Comparison of ENCODE assay signal across 11 mouse cellular contexts in the genomic region with DNA sequence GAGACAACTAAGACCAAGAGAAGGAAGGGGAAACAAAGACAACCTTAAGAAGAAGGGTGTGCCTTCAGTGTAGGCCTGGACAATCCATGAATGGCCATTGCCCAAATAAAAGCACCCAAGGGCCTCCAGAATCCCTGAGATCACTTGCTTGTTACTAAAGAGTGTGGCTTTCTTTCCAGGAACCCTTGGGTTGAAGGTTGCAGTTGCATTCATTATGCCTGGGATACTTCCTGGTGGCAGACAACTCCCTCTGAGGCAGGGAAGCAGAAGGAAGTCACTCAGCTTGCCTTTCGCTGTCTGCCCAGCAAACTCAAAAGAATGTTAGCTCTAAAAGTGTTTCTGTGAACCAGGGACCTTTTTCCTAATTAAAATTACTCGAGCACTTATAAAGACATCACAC.
DNase-seq lines count a peak whose midpoint lies in the region; ATAC-seq and TF ChIP-seq lines count a peak whose summit lies in the region.
"Had no signal": no experiment of that assay in that cellular context is flagged by ENCODE, and none has a peak within 500 bp of the region (broad histone marks: within the 10 kb centered on the region; RNA-seq: fewer than 3 reads in every experiment).

No protein-coding gene starts in this region.

- peak overlapping the region; percentile 86 for H3K27ac ChIP-seq in heart, postnatal 0 days (ENCODE audit: low read depth)
- peak overlapping the region; percentile 58 for H3K27ac ChIP-seq in forebrain, embryonic 10.5 days
- peak overlapping the region; percentile 68 for H3K27ac ChIP-seq in hindbrain, embryonic 14.5 days
- peak overlapping the region; percentile 59 for H3K27ac ChIP-seq in midbrain, postnatal 0 days (ENCODE audit: low read depth, low read length)
- H3K27ac ChIP-seq in embryonic facial prominence, embryonic 10.5 days (replicated peaks): no peak overlapping the region
- H3K27ac ChIP-seq: liver, embryonic 14.5 days; macrophage had no signal

- WGBS in heart, postnatal 0 days: 77% methylated on average over 2 of the region's 2 CpGs
- 67% methylated on average over 2 of the region's 2 CpGs for WGBS in forebrain, embryonic 10.5 days
- 26% methylated on average over 2 of the region's 2 CpGs for WGBS in hindbrain, embryonic 14.5 days
- WGBS in midbrain, postnatal 0 days: 42% methylated on average over 2 of the region's 2 CpGs
- 66% methylated on average over 2 of the region's 2 CpGs for WGBS in embryonic facial prominence, embryonic 10.5 days

- no peak for TF ChIP-seq EP300 in heart, postnatal 0 days (IDR thresholded peaks at IDR 0.05; ENCODE audit: low read depth)

- 0 out of 2 replicates have a peak overlapping the region, but pooled peaks have one; percentile 3 for H3K9ac ChIP-seq in heart, postnatal 0 days (replicated peaks; ENCODE audit: low read depth, low read length)
- H3K9ac ChIP-seq in hindbrain, embryonic 14.5 days: no peak overlapping the region
- no peak overlapping the region for H3K9ac ChIP-seq in midbrain, postnatal 0 days (replicated peaks; ENCODE audit: low read length, poor library complexity, severe bottlenecking)
- H3K9ac ChIP-seq: liver, embryonic 14.5 days had no signal

- H3K4me2 ChIP-seq in heart, postnatal 0 days (ENCODE audit: low read depth, low read length): no peak overlapping the region
- no peak overlapping the region for H3K4me2 ChIP-seq in hindbrain, embryonic 14.5 days (replicated peaks)
- H3K4me2 ChIP-seq in midbrain, postnatal 0 days (ENCODE audit: low read depth, low read length, poor library complexity, severe bottlenecking): no peak overlapping the region

- peaks cover 31% of the 10 kb centered on the region for H3K4me1 ChIP-seq in heart, postnatal 0 days (ENCODE audit: control insufficient read depth, insufficient read depth)
- H3K4me1 ChIP-seq in forebrain, embryonic 10.5 days: peaks cover 28% of the 10 kb centered on the region
- H3K4me1 ChIP-seq in hindbrain, embryonic 14.5 days (replicated peaks; ENCODE audit: control insufficient read depth, insufficient read depth, low read length): peaks cover 10% of the 10 kb centered on the region; the same call in 1 of the 2 replicates
- H3K4me1 ChIP-seq in midbrain, postnatal 0 days (ENCODE audit: insufficient read depth, low read length): peaks cover 6% of the 10 kb centered on the region; the same call in 1 of the 2 replicates
- peaks cover 11% of the 10 kb centered on the region; the same call in 1 of the 2 replicates for H3K4me1 ChIP-seq in embryonic facial prominence, embryonic 10.5 days

- H3K27me3 ChIP-seq in heart, postnatal 0 days (ENCODE audit: control insufficient read depth, insufficient read depth, low read length): no peaks in the 10 kb centered on the region
- H3K27me3 ChIP-seq in forebrain, embryonic 10.5 days (ENCODE audit: poor library complexity, severe bottlenecking): no peaks in the 10 kb centered on the region
- no peaks in the 10 kb centered on the region for H3K27me3 ChIP-seq in hindbrain, embryonic 14.5 days (ENCODE audit: control insufficient read depth, insufficient read depth, low read length)
- no peaks in the 10 kb centered on the region for H3K27me3 ChIP-seq in midbrain, postnatal 0 days (ENCODE audit: insufficient read depth, low read length)
- no peaks in the 10 kb centered on the region for H3K27me3 ChIP-seq in embryonic facial prominence, embryonic 10.5 days (replicated peaks; ENCODE audit: low read depth, poor library complexity, severe bottlenecking)

- no peak for ATAC-seq in heart, postnatal 0 days (ENCODE audit: insufficient read depth, low read depth)
- no peak for ATAC-seq in hindbrain, embryonic 14.5 days (ENCODE audit: low FRiP score)
- ATAC-seq in midbrain, postnatal 0 days (ENCODE audit: low FRiP score): no peak

- H3K9me3 ChIP-seq in heart, postnatal 0 days (replicated peaks; ENCODE audit: control insufficient read depth, low read length): no peaks in the 10 kb centered on the region
- H3K9me3 ChIP-seq in forebrain, embryonic 10.5 days: no peaks in the 10 kb centered on the region
- H3K9me3 ChIP-seq in hindbrain, embryonic 14.5 days (ENCODE audit: control insufficient read depth, low read length): no peaks in the 10 kb centered on the region
- H3K9me3 ChIP-seq in midbrain, postnatal 0 days (ENCODE audit: low read length): no peaks in the 10 kb centered on the region
- H3K9me3 ChIP-seq in embryonic facial prominence, embryonic 10.5 days: no peaks in the 10 kb centered on the region

- no peak for TF ChIP-seq CTCF in heart, postnatal 0 days (IDR thresholded peaks at IDR 0.05; ENCODE audit: low read depth)
- TF ChIP-seq CTCF in midbrain, postnatal 0 days (IDR thresholded peaks at IDR 0.05): no peak

- DNase-seq in heart, postnatal 0 days (ENCODE audit: low spot score): no peak
- DNase-seq in heart, adult 18-20 months: no peak
- DNase-seq in forebrain, embryonic 10.5 days (ENCODE audit: extremely low spot score, low spot score): no peak
- no peak for DNase-seq in hindbrain, embryonic 14.5 days (ENCODE audit: low spot score)
- DNase-seq in midbrain, postnatal 0 days (ENCODE audit: low spot score): no peak
- DNase-seq in urinary bladder, postnatal 10 days (ENCODE audit: low spot score): no peak
- DNase-seq in thymus, postnatal 10 days (ENCODE audit: low spot score in 2 of 2): no peak
- no peak for DNase-seq in embryonic facial prominence, embryonic 10.5 days (ENCODE audit: low spot score)
- DNase-seq: kidney, adult 9 months had no signal

- H3K36me3 ChIP-seq in heart, postnatal 0 days (replicated peaks; ENCODE audit: control insufficient read depth, insufficient read depth, low read length): peaks cover 78% of the 10 kb centered on the region
- no peaks in the 10 kb centered on the region for H3K36me3 ChIP-seq in forebrain, embryonic 10.5 days (replicated peaks)
- peaks cover 30% of the 10 kb centered on the region for H3K36me3 ChIP-seq in hindbrain, embryonic 14.5 days (replicated peaks; ENCODE audit: control insufficient read depth, insufficient read depth)
- H3K36me3 ChIP-seq in midbrain, postnatal 0 days (ENCODE audit: insufficient read depth, low read length): peaks cover 11% of the 10 kb centered on the region
- H3K36me3 ChIP-seq in embryonic facial prominence, embryonic 10.5 days (replicated peaks): no peaks in the 10 kb centered on the region

- H3K4me3 ChIP-seq in heart, postnatal 0 days (ENCODE audit: low read depth, low read length): no peak overlapping the region
- no peak overlapping the region for H3K4me3 ChIP-seq in forebrain, embryonic 10.5 days
- H3K4me3 ChIP-seq in hindbrain, embryonic 14.5 days (replicated peaks; ENCODE audit: low read length): no peak overlapping the region
- no peak overlapping the region for H3K4me3 ChIP-seq in midbrain, postnatal 0 days (ENCODE audit: low read depth, low read length)
- no peak overlapping the region for H3K4me3 ChIP-seq in embryonic facial prominence, embryonic 10.5 days
